Mouse (Mus musculus): ENCODE measurements around the gene Ece1.
"Not testable (repeated sequence)": the region's sequence is repeated elsewhere in the genome, so short reads cannot be mapped to it uniquely, and the experiment has no call there.

The Ece1 gene

DNA sequence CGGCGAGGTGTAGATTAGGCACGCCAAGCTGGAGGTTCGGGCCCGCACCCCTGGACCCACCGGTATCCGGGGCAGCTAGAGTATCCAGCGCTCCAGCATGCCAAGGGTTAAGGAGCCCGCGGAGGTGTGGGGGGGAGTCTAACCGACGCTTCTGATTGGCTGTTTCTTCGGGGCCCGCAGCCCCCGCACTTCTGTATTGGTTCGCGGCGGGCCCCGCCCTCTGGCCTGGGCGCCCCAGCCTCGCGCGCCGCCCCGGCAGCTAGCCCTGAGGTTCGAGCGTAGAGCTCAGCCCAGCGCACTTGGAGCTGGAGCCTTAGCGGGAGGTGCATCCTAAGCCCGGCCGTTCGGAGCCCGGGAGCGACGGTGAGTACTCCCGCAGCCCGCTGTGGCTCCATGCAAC lies at the start of gene Ece1:
Gene Ece1 (plus strand): TSS at position 219 of the 400 bp plus-strand sequence.
- DNase-seq, result peak; percentile 84

- DNase-seq, result no peak
These were observed 48.9 kb upstream of the Ece1 start for GRCm38 (mm10) chr4:137812946-137813708.

DNA sequence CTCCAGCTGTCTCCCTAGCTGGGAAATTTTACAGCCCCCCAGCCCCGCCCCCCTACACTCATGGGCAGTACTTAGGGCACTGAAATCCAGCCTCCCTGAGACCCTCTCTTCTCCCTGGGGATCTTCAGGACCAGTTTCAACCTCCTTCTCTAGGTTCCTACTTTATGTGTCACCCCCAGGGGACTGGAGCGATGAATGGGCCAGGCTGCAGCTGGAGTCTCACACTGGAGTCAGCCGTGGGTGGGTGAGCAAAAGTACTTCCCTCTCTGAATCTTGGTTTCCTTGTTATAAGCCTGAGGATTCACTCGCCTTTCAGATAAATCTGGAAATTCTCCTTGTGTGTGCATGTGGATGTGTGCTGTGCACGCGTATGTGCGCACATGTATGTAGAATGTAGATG lies 47.9 kb upstream of the Ece1 start:
- DNase-seq, result no peak

DNA sequence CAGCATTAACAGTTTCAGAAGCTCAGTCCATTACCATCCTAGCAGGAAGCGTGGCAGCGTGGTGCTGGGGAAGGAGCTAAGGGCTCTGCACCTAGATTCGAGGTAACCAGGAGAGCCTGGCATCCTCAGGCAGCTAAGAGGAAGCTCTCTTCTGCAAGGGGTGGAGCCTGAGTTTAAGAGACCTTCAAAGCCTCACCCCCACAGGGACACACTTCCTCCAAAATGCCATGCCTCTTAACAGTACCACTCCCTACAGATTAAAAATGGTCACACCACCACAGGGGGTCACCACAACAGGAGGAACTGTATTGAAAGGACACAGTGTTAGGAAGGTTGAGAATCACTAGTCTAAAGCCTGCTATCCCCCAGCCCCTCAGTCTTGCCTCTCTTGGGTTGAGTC lies 46.6 kb upstream of the Ece1 start:
- DNase-seq, result no peak

- DNase-seq, result no peak
These were observed 45.8 kb upstream of the Ece1 start for GRCm38 (mm10) chr4:137816216-137816615.

DNA sequence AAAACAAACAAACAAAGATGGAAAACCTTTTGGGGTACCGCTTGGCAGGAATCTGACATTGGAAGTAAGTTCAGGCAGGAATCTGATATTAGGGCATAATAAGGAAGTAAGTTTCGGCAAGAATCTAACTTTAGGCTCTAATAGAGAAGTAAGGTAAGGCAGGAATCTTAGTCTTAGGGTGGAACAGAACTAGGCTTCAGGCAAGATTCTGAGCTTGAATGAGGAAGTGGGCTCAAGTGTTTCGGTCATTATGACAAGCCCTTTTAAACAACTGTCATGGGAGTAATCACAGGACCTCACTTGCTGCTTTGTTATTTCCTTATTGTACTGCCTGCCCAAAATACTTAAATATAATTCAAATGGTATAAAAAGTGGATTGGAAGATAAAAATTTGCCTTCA lies 43.7 kb upstream of the Ece1 start:
- no peak for DNase-seq

DNA sequence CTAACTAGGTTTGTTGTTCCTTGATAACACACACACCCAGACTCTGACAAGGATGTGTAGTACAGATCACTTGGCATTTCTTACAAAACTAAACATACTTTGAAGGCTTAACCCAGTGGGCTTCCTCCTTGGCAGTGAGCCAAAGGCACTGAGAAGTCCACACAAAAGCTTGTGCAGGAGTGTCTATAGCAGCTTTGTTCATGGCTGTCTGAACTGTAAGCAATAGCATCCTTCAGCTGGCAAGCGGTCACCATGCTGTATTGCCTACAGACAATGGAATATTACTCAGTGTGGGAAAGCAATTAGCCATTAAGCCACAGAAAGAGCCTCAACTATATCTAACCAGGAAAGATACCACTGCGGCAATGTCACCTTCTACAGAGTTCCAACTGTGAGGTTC lies 42.5 kb upstream of the Ece1 start:
- no peak for DNase-seq

DNA sequence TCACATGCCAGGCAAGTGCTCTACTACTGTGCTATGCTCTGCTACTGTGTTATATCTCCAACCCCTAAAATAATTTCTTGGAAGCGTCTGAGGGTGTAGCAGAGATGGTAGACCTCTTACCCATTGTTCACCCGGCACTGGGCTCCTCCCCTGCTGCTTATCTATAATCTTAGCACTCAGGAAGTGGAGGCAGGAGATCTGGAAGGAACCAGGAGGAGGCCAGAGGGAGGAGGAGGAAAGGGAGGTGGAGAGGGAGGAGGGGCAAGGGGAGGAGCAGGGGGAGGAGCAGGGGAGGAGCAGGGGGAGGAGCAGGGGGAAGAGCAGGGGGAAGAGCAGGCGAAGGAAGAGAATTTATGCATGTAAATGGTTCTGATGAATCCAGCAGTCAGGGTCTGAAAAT lies 41.3 kb upstream of the Ece1 start:
- DNase-seq, result no peak

GRCm38 (mm10) chr4:137822537-137822936 lies 39.5 kb upstream of the Ece1 start:
- no peak for DNase-seq

DNA sequence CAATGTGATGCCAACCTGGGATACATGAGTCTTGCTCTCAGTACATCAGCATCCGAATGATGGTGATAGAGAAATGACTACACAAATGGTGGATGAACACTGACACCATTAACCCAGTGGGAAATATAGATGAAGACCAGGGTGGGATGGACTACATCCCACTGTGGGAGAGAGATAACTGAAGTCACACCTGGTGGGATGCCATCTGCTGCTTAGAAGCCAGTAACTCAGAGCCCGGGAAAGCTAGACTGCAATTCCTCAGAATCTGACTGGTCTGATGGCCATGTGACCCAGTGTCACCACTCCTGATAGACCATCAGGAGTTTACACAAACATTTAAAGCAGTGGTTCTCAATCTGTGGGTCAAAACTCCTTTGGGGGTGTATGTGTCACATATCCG lies 38.5 kb upstream of the Ece1 start:
- no peak for DNase-seq

- no peak for DNase-seq
These were observed 37.2 kb upstream of the Ece1 start for GRCm38 (mm10) chr4:137824881-137825280.

- no peak for DNase-seq
These were observed 31.7 kb upstream of the Ece1 start for GRCm38 (mm10) chr4:137830380-137830779.

GRCm38 (mm10) chr4:137831598-137831997 lies 30.4 kb upstream of the Ece1 start:
- no peak for DNase-seq

- DNase-seq, result peak; percentile 78
These were observed 26.3 kb upstream of the Ece1 start for GRCm38 (mm10) chr4:137835624-137836337.

DNA sequence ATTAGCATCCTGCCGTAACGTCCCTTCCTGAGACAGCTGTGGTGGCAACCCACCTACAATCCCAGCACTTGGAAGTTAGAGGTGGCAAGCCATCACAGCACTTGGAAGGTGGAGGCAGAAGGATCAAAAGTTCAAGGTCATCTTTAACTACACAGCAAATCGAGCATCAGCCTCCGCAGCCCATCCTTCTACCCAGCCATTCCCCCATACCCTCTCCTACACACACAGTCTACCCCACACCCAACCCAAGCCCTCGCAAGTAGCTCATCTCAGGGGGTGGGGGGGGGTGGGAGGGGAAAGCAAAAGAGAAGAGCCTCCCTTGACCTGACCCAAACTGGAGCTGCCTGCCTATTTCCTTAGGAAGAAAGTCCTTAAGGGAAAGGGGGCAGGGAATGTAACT lies 25.3 kb upstream of the Ece1 start:
- no peak for DNase-seq

DNA sequence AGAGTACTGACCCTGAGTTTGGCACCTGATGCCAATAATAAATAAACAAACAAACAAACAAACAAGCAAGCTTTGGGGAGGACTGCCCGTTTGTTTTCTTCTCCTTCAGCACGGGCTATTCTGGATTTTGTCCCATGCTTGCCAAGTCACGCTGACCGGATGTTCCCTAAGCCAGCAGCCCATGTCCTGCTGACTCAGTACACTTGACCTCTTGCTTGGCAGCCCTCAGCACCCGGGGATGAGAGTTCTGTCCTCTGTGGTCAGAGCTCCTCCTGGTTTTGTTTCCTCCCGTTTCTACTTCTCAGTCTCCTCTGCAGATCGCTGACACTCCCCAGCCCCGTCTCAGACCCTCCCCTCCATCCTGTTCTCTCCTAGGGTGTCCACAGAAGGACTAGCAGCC lies 24.2 kb upstream of the Ece1 start:
- DNase-seq, result no peak

DNA sequence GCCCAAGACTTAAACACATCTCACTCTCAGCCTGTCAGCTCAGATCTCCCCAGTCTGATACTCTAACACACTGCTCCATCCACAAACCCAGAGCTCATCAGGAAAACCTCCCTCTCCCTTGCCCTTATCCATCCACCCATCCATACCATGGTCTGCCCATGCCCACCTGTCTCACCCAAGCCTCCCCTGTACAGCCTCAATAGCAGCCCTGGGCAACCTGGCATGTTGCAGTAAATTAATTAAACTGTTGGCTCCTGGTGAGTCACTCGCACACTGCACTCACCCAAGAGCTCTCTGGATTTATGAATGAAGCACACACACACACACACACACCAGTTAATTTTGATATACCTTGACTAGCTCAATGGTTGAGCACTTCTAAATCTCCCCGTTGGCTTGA lies 23.2 kb upstream of the Ece1 start:
- DNase-seq, result no peak

GRCm38 (mm10) chr4:137839452-137839851 lies 22.6 kb upstream of the Ece1 start:
- DNase-seq, result no peak

GRCm38 (mm10) chr4:137844656-137845055 lies 17.4 kb upstream of the Ece1 start:
- DNase-seq, result peak; percentile 86

DNA sequence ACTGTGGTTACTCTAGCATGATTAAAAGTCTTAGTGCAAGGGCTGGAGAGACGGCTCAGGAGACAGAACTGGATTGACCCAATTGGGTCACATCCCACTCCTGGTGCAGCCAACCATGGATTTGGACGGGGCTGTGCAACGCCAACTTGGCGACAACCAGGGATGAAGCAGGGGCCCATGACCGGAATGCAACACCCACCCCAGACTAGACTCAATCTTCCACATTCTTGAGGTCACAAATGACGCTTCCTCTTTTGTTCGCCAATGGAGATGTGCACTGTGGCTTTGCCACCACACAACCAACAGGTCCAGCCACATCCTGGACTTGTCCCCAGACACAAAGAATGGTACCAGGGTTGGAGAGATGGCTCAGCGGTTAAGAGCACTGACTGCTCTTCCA lies 14.4 kb upstream of the Ece1 start:
- DNase-seq, result not testable (repeated sequence)

DNA sequence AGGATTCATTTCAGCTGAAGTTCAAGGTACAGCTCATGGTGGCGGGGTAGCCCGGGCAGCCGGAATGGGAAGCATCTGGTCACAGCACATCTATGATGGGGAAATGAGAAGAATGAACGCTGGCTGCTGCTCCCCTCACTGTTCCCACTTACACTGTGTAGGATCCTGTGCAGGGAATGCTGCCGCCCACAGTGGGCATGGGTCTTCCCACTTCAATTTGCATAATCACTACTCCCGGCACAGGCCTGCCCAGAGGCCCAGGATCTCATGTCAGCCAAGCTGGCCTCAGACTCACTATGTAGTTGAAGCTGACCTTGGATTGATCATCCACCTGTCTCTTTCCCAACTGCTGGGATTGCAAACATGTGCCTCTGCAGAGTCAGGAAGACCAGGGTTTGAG lies 11.9 kb upstream of the Ece1 start:
- DNase-seq, result no peak

- DNase-seq, result peak; percentile 47
These were observed 10.6 kb upstream of the Ece1 start for GRCm38 (mm10) chr4:137851484-137851883.

DNA sequence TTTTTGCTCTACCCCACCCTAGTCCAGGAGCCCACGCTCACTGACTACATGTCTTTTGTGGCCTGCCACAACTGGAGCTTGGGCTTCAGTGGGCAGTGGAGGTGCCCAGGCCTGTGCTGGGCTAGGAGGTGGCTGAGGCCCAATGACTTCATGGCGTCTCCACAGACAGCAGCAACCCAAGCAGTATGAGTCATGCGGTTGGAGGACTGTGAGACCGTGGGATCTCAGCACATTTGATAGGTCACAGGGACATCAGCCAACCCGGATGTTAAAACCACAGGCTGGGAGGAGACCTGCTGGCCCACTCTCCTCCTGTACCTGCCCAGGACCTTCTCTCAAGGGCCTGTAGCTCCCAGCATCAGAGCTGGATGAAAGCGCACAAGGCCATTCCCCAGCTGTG lies 8.2 kb upstream of the Ece1 start:
- no peak for DNase-seq

DNA sequence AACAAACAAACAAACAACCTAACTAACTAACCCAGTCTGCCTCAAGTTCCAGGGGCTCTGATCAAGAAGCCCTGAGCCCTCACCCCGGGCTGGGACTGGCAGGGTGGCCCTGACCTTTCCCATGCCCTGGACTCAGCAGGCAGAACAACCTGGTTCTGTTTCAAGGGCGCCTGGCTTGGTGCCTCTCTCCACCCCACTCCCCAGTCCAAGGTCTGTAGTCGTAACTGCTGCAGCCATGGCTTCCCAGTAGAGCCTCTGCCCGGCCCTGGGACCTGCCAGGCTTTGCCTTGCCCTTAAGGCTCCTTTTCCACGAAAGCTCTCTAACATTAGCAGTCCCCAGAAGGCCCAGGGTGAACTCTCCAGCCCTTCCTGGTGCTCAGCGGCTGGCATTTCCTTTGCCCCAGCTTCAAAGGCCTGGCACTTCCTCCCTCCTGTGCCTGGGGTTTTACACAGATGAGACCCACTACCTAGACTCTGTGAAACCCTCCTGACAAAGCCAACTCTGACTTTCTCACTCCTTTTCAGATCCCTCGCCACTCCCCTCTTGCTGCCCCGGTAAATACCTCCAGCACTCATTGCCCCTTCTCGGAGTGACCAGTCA lies 6.2 kb upstream of the Ece1 start:
- no peak for DNase-seq
